Mouse (Mus musculus) splenic B cell, adult 2 months (primary cell): ENCODE data around the gene Gm12166.

ENCODE experiments used
- DNase-seq: peaks from one replicate; pipeline ENCODE4 v3.0.0-alpha.2; 2011; ENCODE audit warnings: low read depth, low spot score
- H3K27me3 ChIP-seq: 2 replicates; pipeline ENCODE4 v1.6.1; 2012; ENCODE audit warnings: mild to moderate bottlenecking, low read length, moderate library complexity, mixed read lengths; ENCODE audit not compliant: control insufficient read depth, poor library complexity, insufficient read depth, severe bottlenecking
- H3K36me3 ChIP-seq: 2 replicates; pipeline ENCODE4 v1.6.1; 2012; ENCODE audit warnings: mild to moderate bottlenecking, low read length, moderate library complexity, mixed read lengths; ENCODE audit not compliant: control insufficient read depth, poor library complexity, insufficient read depth, severe bottlenecking

The Gm12166 gene

GRCm38 (mm10) chr11:46065201-46066011, 13.3 kb upstream of the Gm12166 start:
- peaks cover 8% of the 10 kb centered on the region; the same call in 1 of the 2 replicates for H3K36me3 ChIP-seq
- no peak for DNase-seq
- no peaks in the 10 kb centered on the region for H3K27me3 ChIP-seq

- Histone ChIP-seq H3K27me3 (no peaks in the 10 kb centered on the region), H3K36me3 (peaks cover 8% of the 10 kb centered on the region; the same call in 1 of the 2 replicates)
- DNase-seq = no peak
Measured at GRCm38 (mm10) chr11:46064767-46065166, 12.6 kb upstream of the Gm12166 start.

- no peaks in the 10 kb centered on the region for H3K27me3 ChIP-seq
- DNase-seq = peak; percentile 69
- H3K36me3 ChIP-seq = peaks cover 8% of the 10 kb centered on the region; the same call in 1 of the 2 replicates
Measured at GRCm38 (mm10) chr11:46062993-46063731, 11.0 kb upstream of the Gm12166 start.

- no peaks in the 10 kb centered on the region for H3K27me3 ChIP-seq
- DNase-seq = no peak
- peaks cover 8% of the 10 kb centered on the region; the same call in 1 of the 2 replicates for H3K36me3 ChIP-seq
Measured at GRCm38 (mm10) chr11:46062569-46062968, 10.4 kb upstream of the Gm12166 start.

- Histone ChIP-seq H3K27me3 (no peaks in the 10 kb centered on the region), H3K36me3 (peaks cover 8% of the 10 kb centered on the region; the same call in 1 of the 2 replicates)
- DNase-seq = peak; percentile 56
Measured at GRCm38 (mm10) chr11:46061776-46062445, 9.8 kb upstream of the Gm12166 start.

- H3K27me3 ChIP-seq = no peaks in the 10 kb centered on the region
- no peak for DNase-seq
- H3K36me3 ChIP-seq = peaks cover 5% of the 10 kb centered on the region; the same call in 1 of the 2 replicates
Measured at GRCm38 (mm10) chr11:46060651-46061020, 8.5 kb upstream of the Gm12166 start.

GRCm38 (mm10) chr11:46059887-46060650, 7.9 kb upstream of the Gm12166 start:
- peak; percentile 54 for DNase-seq
- no peaks in the 10 kb centered on the region for H3K27me3 ChIP-seq
- H3K36me3 ChIP-seq = peaks cover 3% of the 10 kb centered on the region; the same call in 1 of the 2 replicates

GRCm38 (mm10) chr11:46058916-46059315, 6.8 kb upstream of the Gm12166 start:
- Histone ChIP-seq H3K27me3 (no peaks in the 10 kb centered on the region), H3K36me3 (no peaks in the 10 kb centered on the region; the same call in 1 of the 2 replicates)
- DNase-seq = no peak

GRCm38 (mm10) chr11:46058011-46058410, 5.9 kb upstream of the Gm12166 start:
- no peaks in the 10 kb centered on the region; the same call in 1 of the 2 replicates for H3K36me3 ChIP-seq
- DNase-seq = no peak
- no peaks in the 10 kb centered on the region for H3K27me3 ChIP-seq

GRCm38 (mm10) chr11:46056770-46057411, 4.8 kb upstream of the Gm12166 start:
- H3K36me3 ChIP-seq = no peaks in the 10 kb centered on the region
- H3K27me3 ChIP-seq = no peaks in the 10 kb centered on the region
- DNase-seq = peak; percentile 17

- DNase-seq = peak; percentile 69
- no peaks in the 10 kb centered on the region for H3K36me3 ChIP-seq
- no peaks in the 10 kb centered on the region for H3K27me3 ChIP-seq
Measured at GRCm38 (mm10) chr11:46055896-46056769, 4.0 kb upstream of the Gm12166 start, which contains the start of gene Adam19. Gene Adam19, plus strand, starts transcription at chr11:46055992.

GRCm38 (mm10) chr11:46054911-46055895, 3.1 kb upstream of the Gm12166 start:
- Histone ChIP-seq H3K27me3 (no peaks in the 10 kb centered on the region), H3K36me3 (no peaks in the 10 kb centered on the region)
- no peak for DNase-seq
